Mouse (Mus musculus) stomach, embryonic 15.5 days (tissue): ENCODE measurements around the gene Ttll13. TPM values are rescaled to one million over a fixed set of nuclear protein-coding genes. Genes with fewer than 3 reads are reported as not detected.
A peak's percentile ranks its signal among the peaks of the same experiment; 100 is the strongest.

Experiments
- ATAC-seq: fragments of 200-750 bp; cut with Nextera tagmentation; 2 replicates; pipeline ENCODE4 v1.8.0; 2017; ENCODE audit warnings: low read depth, moderate number of reproducible peaks, moderate TSS enrichment; ENCODE audit not compliant: insufficient read depth, low FRiP score
- H3K27ac ChIP-seq: fragments of 300-500 bp; sonication (generic); 2 replicates; pipeline ENCODE4 v1.5.1; 2015; ENCODE audit warnings: mild to moderate bottlenecking, inconsistent platforms
- H3K27me3 ChIP-seq: fragments of 300-500 bp; sonication (generic); replicated peaks from 2 replicates; pipeline ENCODE4 v1.6.1; 2015; ENCODE audit warnings: inconsistent platforms
- H3K36me3 ChIP-seq: fragments of 300-500 bp; sonication (generic); 2 replicates; pipeline ENCODE4 v1.6.1; 2015; ENCODE audit warnings: inconsistent platforms
- H3K4me1 ChIP-seq: fragments of 300-500 bp; sonication (generic); 2 replicates; pipeline ENCODE4 v1.6.1; 2015; ENCODE audit warnings: inconsistent platforms
- H3K4me2 ChIP-seq: fragments of 300-500 bp; sonication (generic); 2 replicates; pipeline ENCODE4 v1.6.1; 2015; ENCODE audit warnings: mild to moderate bottlenecking, inconsistent platforms
- H3K4me3 ChIP-seq: fragments of 300-500 bp; sonication (generic); replicated peaks from 2 replicates; pipeline ENCODE4 v1.5.1; 2015; ENCODE audit warnings: inconsistent platforms
- H3K9ac ChIP-seq: fragments of 300-500 bp; sonication (generic); 2 replicates; pipeline ENCODE4 v1.6.1; 2015; ENCODE audit warnings: inconsistent platforms
- H3K9me3 ChIP-seq: fragments of 300-500 bp; sonication (generic); 2 replicates; pipeline ENCODE4 v1.6.1; 2016; ENCODE audit warnings: inconsistent platforms
- WGBS: fragments of 180-500 bp; shearing (Covaris S2); methylation state at CpG from one replicate; pipeline ENCODE4 v1.1.7; 2015; 5-methylcytosine and 5-hydroxymethylcytosine counted together
- polyA plus RNA-seq: library from polyadenylated mRNA; unstranded; fragments of >200 nt; fragmentation: Nextera tagmentation; extraction: Ambion mirVana; gene quantifications from 2 replicates; pipeline ENCODE4 v1.2.1, GENCODE M21; 2015

The Ttll13 gene
- polyA plus RNA-seq, 1 experiment from 2014 or later = 1.1 TPM

DNA sequence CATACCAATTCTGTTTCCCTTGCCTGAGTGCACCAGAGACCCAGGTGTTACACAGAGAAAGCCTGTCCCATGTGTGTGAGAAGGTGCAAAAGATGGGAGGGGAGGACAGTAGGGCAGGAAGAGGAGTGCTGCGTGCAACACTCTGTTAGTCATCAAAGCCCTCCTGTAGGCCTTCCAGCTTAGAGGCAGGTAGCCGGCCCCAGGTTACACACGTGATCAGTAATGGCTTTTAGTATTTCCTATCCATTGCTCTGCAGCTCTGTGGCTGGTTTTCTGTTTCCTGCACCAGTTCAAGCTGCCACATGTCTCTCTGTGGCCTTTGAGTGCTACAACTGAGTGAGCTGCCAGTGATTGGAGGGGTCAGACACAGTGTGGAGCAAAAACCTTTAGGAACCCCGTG is 41.8 kb upstream of the Ttll13 start:
- H3K4me1 ChIP-seq = peaks cover 83% of the 10 kb centered on the region
- no peak overlapping the region; the same call in 1 of the 2 replicates for H3K27ac ChIP-seq
- WGBS = 75% methylated on average over 4 of the region's 4 CpGs

DNA sequence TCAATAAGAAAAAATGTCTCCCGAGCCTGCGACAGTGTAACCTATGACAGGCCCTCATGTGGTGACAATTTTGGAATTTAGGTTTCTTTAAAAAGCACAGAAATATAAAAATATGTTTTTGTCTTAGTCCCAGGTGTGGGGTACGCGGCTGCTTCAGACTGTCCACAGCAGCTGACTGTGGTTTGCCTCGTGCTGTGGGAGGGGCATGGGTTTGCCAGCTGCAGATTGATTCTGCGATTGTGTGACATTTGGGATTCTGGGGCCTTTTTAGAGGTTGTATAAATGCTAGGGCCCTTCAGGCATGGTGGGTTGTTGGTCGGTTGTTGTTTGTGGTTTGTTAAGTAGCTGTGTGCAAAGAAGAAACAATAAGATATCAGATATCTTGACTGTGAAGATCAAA is 41.2 kb upstream of the Ttll13 start:
- Histone ChIP-seq H3K4me3 (no peak overlapping the region), H3K27ac (no peak overlapping the region), H3K4me1 (peaks cover 81% of the 10 kb centered on the region), H3K9ac (no peak overlapping the region), H3K9me3 (no peaks in the 10 kb centered on the region), H3K36me3 (no peaks in the 10 kb centered on the region), H3K27me3 (no peaks in the 10 kb centered on the region), H3K4me2 (no peak overlapping the region)
- no peak for ATAC-seq
- 77% methylated on average over 7 of the region's 7 CpGs for WGBS

More for the DNA sequence above, 41.8 kb upstream of the Ttll13 start:
- no peak overlapping the region for H3K4me3 ChIP-seq
- H3K9ac ChIP-seq = no peak overlapping the region
- H3K27me3 ChIP-seq = no peaks in the 10 kb centered on the region
- ATAC-seq = no peak
- H3K36me3 ChIP-seq = no peaks in the 10 kb centered on the region
- H3K9me3 ChIP-seq = no peaks in the 10 kb centered on the region
- H3K4me2 ChIP-seq = no peak overlapping the region

- WGBS = 77% methylated on average over 12 of the region's 12 CpGs
- no peak for ATAC-seq
- peak overlapping the region; percentile 93 for H3K27ac ChIP-seq
- no peak overlapping the region for H3K9ac ChIP-seq
- H3K27me3 ChIP-seq = no peaks in the 10 kb centered on the region
- H3K4me1 ChIP-seq = peaks cover 73% of the 10 kb centered on the region
- no peak overlapping the region for H3K4me2 ChIP-seq
- H3K36me3 ChIP-seq = no peaks in the 10 kb centered on the region
- H3K4me3 ChIP-seq = no peak overlapping the region
- H3K9me3 ChIP-seq = no peaks in the 10 kb centered on the region
These were observed 40.2 kb upstream of the Ttll13 start for GRCm38 (mm10) chr7:80205705-80206589.

DNA sequence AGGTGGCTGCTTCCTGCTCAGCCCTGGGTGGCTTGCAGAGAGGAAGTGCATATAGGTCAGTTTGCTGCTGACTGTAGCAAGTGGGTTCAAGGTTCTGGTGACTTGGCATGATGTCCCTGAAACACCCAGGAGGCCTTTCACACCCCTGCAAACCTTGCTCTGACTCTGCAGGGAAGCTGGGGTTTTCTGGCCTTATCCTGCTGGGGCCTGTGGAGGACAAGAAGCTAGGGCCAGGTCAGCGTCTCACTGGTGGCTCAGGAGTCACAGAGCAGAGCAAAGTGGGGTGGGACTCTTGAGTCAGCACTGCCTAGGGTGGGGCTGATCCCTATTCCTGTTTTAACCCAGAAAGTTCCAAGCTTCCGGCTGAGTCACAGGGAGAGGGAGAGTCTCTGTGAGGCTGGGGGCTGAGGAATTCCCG is 38.9 kb upstream of the Ttll13 start:
- Histone ChIP-seq H3K27me3 (no peaks in the 10 kb centered on the region), H3K4me2 (peak overlapping the region; percentile 22), H3K9ac (0 out of 2 replicates have a peak overlapping the region, but pooled peaks have one; percentile 12), H3K4me3 (no peak overlapping the region), H3K9me3 (no peaks in the 10 kb centered on the region), H3K36me3 (no peaks in the 10 kb centered on the region), H3K27ac (peak overlapping the region; percentile 93), H3K4me1 (peaks cover 59% of the 10 kb centered on the region)
- peak; percentile 41 for ATAC-seq
- 47% methylated on average over 3 of the region's 3 CpGs for WGBS

DNA sequence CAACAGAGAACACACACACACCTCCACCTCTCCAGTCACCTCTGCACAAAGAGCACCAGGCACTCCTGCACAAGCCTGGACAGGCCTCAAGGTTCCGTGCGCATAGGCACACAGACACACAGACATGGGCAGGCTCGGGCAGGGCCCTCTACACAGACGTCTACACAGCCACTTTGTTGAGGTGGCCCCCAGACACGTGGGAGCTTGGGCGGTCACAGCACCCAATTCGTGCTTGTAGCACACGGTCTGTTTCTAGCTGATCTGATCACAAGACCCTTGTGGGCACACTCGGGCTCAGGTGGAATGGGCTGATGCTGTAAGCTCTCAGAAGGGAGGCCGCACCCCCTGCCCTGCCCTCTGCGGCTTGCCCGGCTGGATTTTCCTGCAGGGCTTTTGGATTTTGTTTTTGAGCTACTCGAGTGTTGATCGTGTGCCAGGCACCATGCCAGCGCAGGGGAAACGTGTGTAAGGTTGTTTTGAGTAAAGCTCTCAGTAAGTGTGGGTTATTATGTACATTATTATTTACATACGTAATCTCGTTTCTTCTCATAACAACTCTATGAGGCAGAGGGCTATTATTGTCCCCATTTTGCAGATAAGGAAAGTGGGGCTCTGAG is 38.0 kb upstream of the Ttll13 start:
- Histone ChIP-seq H3K27me3 (no peaks in the 10 kb centered on the region), H3K4me2 (peak overlapping the region; percentile 22), H3K36me3 (peaks cover 3% of the 10 kb centered on the region; the same call in 1 of the 2 replicates), H3K4me1 (peaks cover 51% of the 10 kb centered on the region), H3K9me3 (no peaks in the 10 kb centered on the region), H3K27ac (peak overlapping the region; percentile 93), H3K4me3 (no peak overlapping the region), H3K9ac (no peak overlapping the region)
- WGBS = 62% methylated on average over 18 of the region's 18 CpGs
- ATAC-seq = peak; percentile 53

DNA sequence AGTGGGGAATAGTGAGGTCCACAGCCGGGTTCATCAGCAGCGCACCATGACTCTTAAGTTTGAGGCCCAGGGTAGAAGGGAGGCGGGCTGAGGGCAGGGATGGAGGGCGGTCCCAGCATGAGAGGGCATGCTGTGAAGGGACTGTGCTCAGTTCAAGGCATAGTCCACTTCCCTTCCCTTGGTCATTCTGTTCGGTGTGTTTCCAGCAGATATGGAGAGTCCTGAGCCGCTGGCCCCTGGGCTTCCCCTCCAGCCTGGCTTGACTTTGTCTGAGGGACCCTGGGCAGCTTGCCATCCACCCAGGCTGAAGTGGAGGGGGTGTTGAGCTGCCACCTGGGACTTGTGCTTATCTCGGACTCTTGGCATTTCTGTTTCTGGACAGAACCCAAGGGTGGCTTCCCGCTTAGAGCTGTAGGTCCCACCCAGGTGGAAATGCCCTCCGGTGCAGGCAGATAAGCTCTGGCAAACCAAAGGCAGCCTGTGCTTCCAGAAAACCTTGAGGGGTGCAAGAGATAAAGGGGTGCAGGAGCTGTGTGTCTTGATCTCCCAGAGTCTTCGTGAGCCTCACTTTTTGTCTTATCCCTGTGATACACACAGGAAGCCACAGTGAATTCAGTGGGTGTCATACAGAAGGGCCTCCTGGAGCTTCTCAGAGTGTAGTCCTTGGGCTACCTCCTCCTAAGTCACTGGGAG is 37.3 kb upstream of the Ttll13 start:
- no peaks in the 10 kb centered on the region for H3K9me3 ChIP-seq
- 57% methylated on average over 10 of the region's 10 CpGs for WGBS
- H3K9ac ChIP-seq = 0 out of 2 replicates have a peak overlapping the region, but pooled peaks have one; percentile 4
- peak overlapping the region; percentile 93 for H3K27ac ChIP-seq
- peak overlapping the region; percentile 22 for H3K4me2 ChIP-seq
- no peaks in the 10 kb centered on the region for H3K27me3 ChIP-seq
- peaks cover 3% of the 10 kb centered on the region; the same call in 1 of the 2 replicates for H3K36me3 ChIP-seq
- H3K4me1 ChIP-seq = peaks cover 47% of the 10 kb centered on the region
- H3K4me3 ChIP-seq = no peak overlapping the region
- ATAC-seq = peak; percentile 83

- no peak overlapping the region for H3K9ac ChIP-seq
- H3K4me1 ChIP-seq = peaks cover 46% of the 10 kb centered on the region
- H3K9me3 ChIP-seq = no peaks in the 10 kb centered on the region
These were observed 36.5 kb upstream of the Ttll13 start for GRCm38 (mm10) chr7:80209669-80210068.

DNA sequence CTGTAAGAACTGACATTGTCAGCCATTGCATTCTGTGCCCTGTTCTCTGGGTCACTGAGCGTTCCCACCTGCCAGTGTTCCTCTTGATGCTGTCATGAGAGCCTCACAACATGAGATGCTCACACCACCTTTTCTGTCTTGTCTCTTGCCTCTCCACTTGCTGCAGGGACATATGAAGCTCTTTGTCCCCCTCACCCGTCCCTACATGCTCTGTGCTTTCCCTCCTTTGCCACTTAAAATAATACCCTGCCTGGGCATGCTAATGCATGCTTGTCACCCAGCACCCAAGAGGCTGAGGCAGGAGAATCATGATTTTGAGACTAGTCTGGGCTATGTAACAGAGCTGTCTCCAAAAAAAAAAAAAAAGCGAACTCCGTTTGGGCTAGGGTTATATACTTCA is 35.2 kb upstream of the Ttll13 start:
- H3K4me3 ChIP-seq = no peak overlapping the region
- WGBS = 82% methylated on average over 4 of the region's 4 CpGs
- peaks cover 8% of the 10 kb centered on the region; the same call in 1 of the 2 replicates for H3K36me3 ChIP-seq
- H3K27ac ChIP-seq = no peak overlapping the region
- H3K27me3 ChIP-seq = no peaks in the 10 kb centered on the region
- H3K9ac ChIP-seq = no peak overlapping the region
- no peak for ATAC-seq
- H3K9me3 ChIP-seq = no peaks in the 10 kb centered on the region
- no peak overlapping the region for H3K4me2 ChIP-seq
- H3K4me1 ChIP-seq = peaks cover 38% of the 10 kb centered on the region

More at GRCm38 (mm10) chr7:80209669-80210068, 36.5 kb upstream of the Ttll13 start:
- ATAC-seq = no peak
- Histone ChIP-seq H3K4me2 (no peak overlapping the region), H3K36me3 (peaks cover 3% of the 10 kb centered on the region; the same call in 1 of the 2 replicates), H3K4me3 (no peak overlapping the region), H3K27me3 (no peaks in the 10 kb centered on the region), H3K27ac (peak overlapping the region; percentile 93)
- 71% methylated on average over 6 of the region's 6 CpGs for WGBS

- Histone ChIP-seq H3K4me2 (no peak overlapping the region), H3K9ac (no peak overlapping the region), H3K4me3 (no peak overlapping the region), H3K27ac (no peak overlapping the region), H3K36me3 (peaks cover 23% of the 10 kb centered on the region), H3K9me3 (no peaks in the 10 kb centered on the region), H3K27me3 (no peaks in the 10 kb centered on the region), H3K4me1 (peaks cover 13% of the 10 kb centered on the region)
- WGBS = 90% methylated on average over 7 of the region's 7 CpGs
- ATAC-seq = no peak
These were observed 32.6 kb upstream of the Ttll13 start for GRCm38 (mm10) chr7:80213604-80214003.

DNA sequence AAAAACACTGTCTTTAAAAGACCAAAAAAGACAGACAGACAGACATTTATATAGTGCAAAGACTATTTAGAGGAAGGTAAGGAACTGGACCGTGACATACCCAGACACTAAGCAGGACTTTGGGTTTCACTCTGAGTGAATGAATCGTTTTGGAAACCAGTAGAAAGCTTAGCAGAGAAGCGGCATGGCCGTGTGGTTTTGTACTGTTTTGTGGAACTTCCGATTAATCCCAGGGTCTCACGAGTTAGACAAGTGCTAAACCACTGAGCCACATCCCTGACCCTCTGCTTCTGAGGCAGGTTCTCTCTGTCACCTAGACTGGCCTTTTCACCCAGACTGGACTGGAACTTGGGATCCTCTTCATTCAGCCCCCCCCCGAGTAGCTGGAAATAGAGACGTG is 31.7 kb upstream of the Ttll13 start:
- Histone ChIP-seq H3K9ac (no peak overlapping the region), H3K4me2 (no peak overlapping the region), H3K27ac (no peak overlapping the region), H3K9me3 (no peaks in the 10 kb centered on the region), H3K36me3 (peaks cover 31% of the 10 kb centered on the region), H3K4me1 (peaks cover 5% of the 10 kb centered on the region; the same call in 1 of the 2 replicates), H3K27me3 (no peaks in the 10 kb centered on the region), H3K4me3 (no peak overlapping the region)
- 86% methylated on average over 8 of the region's 8 CpGs for WGBS
- ATAC-seq = no peak

DNA sequence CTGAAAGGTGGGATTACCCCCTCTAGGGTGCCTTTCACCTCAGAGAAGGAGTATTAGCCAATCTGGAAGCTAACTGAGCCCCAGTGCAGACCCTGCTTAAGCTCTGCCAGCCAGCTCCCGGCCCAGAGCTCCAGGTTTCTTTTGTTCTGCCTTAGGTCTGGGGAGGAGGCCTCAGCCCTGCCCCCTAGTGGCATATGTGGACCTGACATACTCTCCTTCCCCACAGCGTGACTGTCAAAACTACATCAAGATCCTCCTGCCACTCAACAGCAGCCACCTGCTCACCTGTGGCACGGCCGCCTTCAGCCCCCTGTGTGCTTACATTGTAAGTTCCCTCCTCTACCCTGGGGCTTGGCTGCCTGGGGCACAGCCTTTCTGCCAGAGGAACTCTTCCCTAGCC is 30.8 kb upstream of the Ttll13 start:
- H3K4me1 ChIP-seq = 0 out of 2 replicates have a peak, but pooled peaks cover 2% of the 10 kb centered on the region
- peak overlapping the region; percentile 13; the same call in 1 of the 2 replicates for H3K27ac ChIP-seq
- peak; percentile 66 for ATAC-seq
- peaks cover 40% of the 10 kb centered on the region for H3K36me3 ChIP-seq
- H3K9ac ChIP-seq = no peak overlapping the region
- no peaks in the 10 kb centered on the region for H3K27me3 ChIP-seq
- WGBS = 25% methylated on average over 4 of the region's 4 CpGs
- H3K9me3 ChIP-seq = no peaks in the 10 kb centered on the region
- H3K4me2 ChIP-seq = no peak overlapping the region
- H3K4me3 ChIP-seq = no peak overlapping the region
